Mouse (Mus musculus): Measurements from ENCODE around the gene Hoxb7. TPM values are rescaled to one million over a fixed set of nuclear protein-coding genes. Genes with fewer than 3 reads are reported as not detected.
A peak's percentile ranks its signal among the peaks of the same experiment; 100 is the strongest.

The Hoxb7 gene
- polyA plus RNA-seq, 1 experiment = 0.52 TPM

- 2% methylated on average over 49 of the region's 49 CpGs for WGBS
- Histone ChIP-seq H3K4me1 (ENCODE audit: control insufficient read depth, insufficient read depth, low read length) (0 out of 2 replicates have a peak, but pooled peaks cover 2% of the 10 kb centered on the region), H3K4me3 (replicated peaks; ENCODE audit: extremely low read depth, low read depth, low read length) (peak overlapping the region; percentile 59)
- no peak for DNase-seq
- TF ChIP-seq CTCF (IDR thresholded peaks at IDR 0.05; ENCODE audit: insufficient read depth, low read length) (no peak), POLR2A (IDR thresholded peaks at IDR 0.05; ENCODE audit: borderline replicate concordance, extremely low read depth, low read depth, low read length) (0 out of 2 replicates have a peak, but pooled peaks have one; percentile 13)
Observed at GRCm38 (mm10) chr11:96284041-96284749, 2.2 kb upstream of the Hoxb7 start.

GRCm38 (mm10) chr11:96284774-96285734 lies 1.4 kb upstream of the Hoxb7 start:
- TF ChIP-seq POLR2A (IDR thresholded peaks at IDR 0.05; ENCODE audit: borderline replicate concordance, extremely low read depth, low read depth, low read length) = no peak
- WGBS = 5% methylated on average over 37 of the region's 37 CpGs
- no peak for DNase-seq
- Histone ChIP-seq H3K4me3 (replicated peaks; ENCODE audit: extremely low read depth, low read depth, low read length) (peak overlapping the region; percentile 37), H3K4me1 (ENCODE audit: control insufficient read depth, insufficient read depth, low read length) (0 out of 2 replicates have a peak, but pooled peaks cover 2% of the 10 kb centered on the region)

- DNase-seq = no peak
- Histone ChIP-seq H3K4me1 (ENCODE audit: control insufficient read depth, insufficient read depth, low read length) (0 out of 2 replicates have a peak, but pooled peaks cover 2% of the 10 kb centered on the region), H3K4me3 (replicated peaks; ENCODE audit: extremely low read depth, low read depth, low read length) (peak overlapping the region; percentile 41)
- no peak for TF ChIP-seq CTCF (IDR thresholded peaks at IDR 0.05; ENCODE audit: insufficient read depth, low read length)
- no peak for TF ChIP-seq POLR2A (IDR thresholded peaks at IDR 0.05; ENCODE audit: borderline replicate concordance, extremely low read depth, low read depth, low read length)
- 3% methylated on average over 55 of the region's 55 CpGs for WGBS
Observed at GRCm38 (mm10) chr11:96286739-96287385, 439 bp downstream of the Hoxb7 start.

GRCm38 (mm10) chr11:96287411-96287810 lies 988 bp downstream of the Hoxb7 start:
- TF ChIP-seq POLR2A (IDR thresholded peaks at IDR 0.05; ENCODE audit: borderline replicate concordance, extremely low read depth, low read depth, low read length) (no peak), CTCF (IDR thresholded peaks at IDR 0.05; ENCODE audit: insufficient read depth, low read length) (no peak)
- 23% methylated on average over 9 of the region's 9 CpGs for WGBS
- DNase-seq = no peak
- no peak overlapping the region for H3K4me3 ChIP-seq (replicated peaks; ENCODE audit: extremely low read depth, low read depth, low read length)
- H3K4me1 ChIP-seq (ENCODE audit: control insufficient read depth, insufficient read depth, low read length) = 0 out of 2 replicates have a peak, but pooled peaks cover 2% of the 10 kb centered on the region

- no peak for DNase-seq
- Histone ChIP-seq H3K4me1 (ENCODE audit: control insufficient read depth, insufficient read depth, low read length) (no peaks in the 10 kb centered on the region), H3K4me3 (replicated peaks; ENCODE audit: extremely low read depth, low read depth, low read length) (no peak overlapping the region)
- no peak for TF ChIP-seq POLR2A (IDR thresholded peaks at IDR 0.05; ENCODE audit: borderline replicate concordance, extremely low read depth, low read depth, low read length)
- TF ChIP-seq CTCF (IDR thresholded peaks at IDR 0.05; ENCODE audit: insufficient read depth, low read length) = no peak
- 55% methylated on average over 1 of the region's 1 CpGs for WGBS
Observed at GRCm38 (mm10) chr11:96288455-96289221, 2.2 kb downstream of the Hoxb7 start.

- 54% methylated on average over 21 of the region's 21 CpGs for whole genome bisulfite sequencing
- no peak overlapping the region for H3K4me3 ChIP-seq (replicated peaks; ENCODE audit: extremely low read depth, low read depth, low read length)
Observed at GRCm38 (mm10) chr11:96289293-96289692, 2.9 kb downstream of the Hoxb7 start.

GRCm38 (mm10) chr11:96289837-96290236 lies 3.4 kb downstream of the Hoxb7 start:
- Histone ChIP-seq H3K4me1 (ENCODE audit: control insufficient read depth, insufficient read depth, low read length) (peaks cover 3% of the 10 kb centered on the region; the same call in 1 of the 2 replicates), H3K4me3 (replicated peaks; ENCODE audit: extremely low read depth, low read depth, low read length) (no peak overlapping the region)
- no peak for DNase-seq

More at GRCm38 (mm10) chr11:96289293-96289692, 2.9 kb downstream of the Hoxb7 start:
- no peak for DNase-seq
- no peaks in the 10 kb centered on the region for H3K4me1 ChIP-seq (ENCODE audit: control insufficient read depth, insufficient read depth, low read length)
- TF ChIP-seq POLR2A (IDR thresholded peaks at IDR 0.05; ENCODE audit: borderline replicate concordance, extremely low read depth, low read depth, low read length) (no peak), CTCF (IDR thresholded peaks at IDR 0.05; ENCODE audit: insufficient read depth, low read length) (no peak)

GRCm38 (mm10) chr11:96290705-96291355 lies 4.4 kb downstream of the Hoxb7 start:
- no peak for DNase-seq
- H3K4me3 ChIP-seq (replicated peaks; ENCODE audit: extremely low read depth, low read depth, low read length) = no peak overlapping the region
- no peak for TF ChIP-seq CTCF (IDR thresholded peaks at IDR 0.05; ENCODE audit: insufficient read depth, low read length)
- no peak for TF ChIP-seq POLR2A (IDR thresholded peaks at IDR 0.05; ENCODE audit: borderline replicate concordance, extremely low read depth, low read depth, low read length)
- WGBS = 54% methylated on average over 17 of the region's 17 CpGs
- H3K4me1 ChIP-seq (ENCODE audit: control insufficient read depth, insufficient read depth, low read length) = peaks cover 4% of the 10 kb centered on the region; the same call in 1 of the 2 replicates

More at GRCm38 (mm10) chr11:96289837-96290236, 3.4 kb downstream of the Hoxb7 start:
- WGBS = 57% methylated on average over 6 of the region's 6 CpGs
- no peak for TF ChIP-seq POLR2A (IDR thresholded peaks at IDR 0.05; ENCODE audit: borderline replicate concordance, extremely low read depth, low read depth, low read length)
- TF ChIP-seq CTCF (IDR thresholded peaks at IDR 0.05; ENCODE audit: insufficient read depth, low read length) = no peak

Measured in lung, adult 2 months (tissue).